ENCODE assay signal across 25 mouse cellular contexts in genomic region chr10:107940302-107940701, GRCm38 (mm10). TPM values are rescaled to one million over a fixed set of nuclear protein-coding genes. Genes with fewer than 3 reads are reported as not detected.
DNase-seq lines count a peak whose midpoint lies in the region; ATAC-seq lines count a peak whose summit lies in the region.
"Had no signal": no experiment of that assay in that cellular context is flagged by ENCODE, and none has a peak within 500 bp of the region (broad histone marks: within the 10 kb centered on the region; RNA-seq: fewer than 3 reads in every experiment).

No protein-coding gene starts in this region.

- no peak overlapping the region for H3K9ac ChIP-seq in heart, embryonic 15.5 days
- H3K9ac ChIP-seq: embryonic facial prominence, embryonic 15.5 days; forebrain, embryonic 13.5 days; limb, embryonic 13.5 days; liver, embryonic 15.5 days; midbrain, embryonic 12.5 days had no signal

- intact Hi-C loops in heart, postnatal 14 days (cut with DNase I): loop anchor here (5.0 kb wide), 1 partner anchor 132 kb away; no protein-coding TSS in a partner anchor

- H3K27ac ChIP-seq in heart, embryonic 15.5 days: 0 out of 2 replicates have a peak overlapping the region, but pooled peaks have one; percentile 28
- H3K27ac ChIP-seq in limb, embryonic 10.5 days: no peak overlapping the region
- H3K27ac ChIP-seq: embryonic facial prominence, embryonic 15.5 days; forebrain, embryonic 13.5 days; hindbrain, embryonic 10.5 days; hindbrain, postnatal 0 days; left cerebral cortex, adult 2 months; limb, embryonic 13.5 days; liver, embryonic 15.5 days; midbrain, embryonic 12.5 days had no signal

- no peaks in the 10 kb centered on the region for H3K9me3 ChIP-seq in heart, embryonic 15.5 days (replicated peaks)
- no peaks in the 10 kb centered on the region for H3K9me3 ChIP-seq in limb, embryonic 10.5 days (replicated peaks)
- H3K9me3 ChIP-seq: embryonic facial prominence, embryonic 15.5 days; forebrain, embryonic 13.5 days; hindbrain, embryonic 10.5 days; limb, embryonic 13.5 days; liver, embryonic 15.5 days; midbrain, embryonic 12.5 days had no signal

- no peak overlapping the region; the same call in 1 of the 2 replicates for H3K4me2 ChIP-seq in heart, embryonic 15.5 days
- H3K4me2 ChIP-seq: embryonic facial prominence, embryonic 15.5 days; forebrain, embryonic 13.5 days; limb, embryonic 13.5 days; liver, embryonic 15.5 days; midbrain, embryonic 12.5 days had no signal

- H3K27me3 ChIP-seq in heart, embryonic 15.5 days: no peaks in the 10 kb centered on the region
- no peaks in the 10 kb centered on the region for H3K27me3 ChIP-seq in limb, embryonic 10.5 days (ENCODE audit: low read depth, poor library complexity, severe bottlenecking)
- H3K27me3 ChIP-seq: embryonic facial prominence, embryonic 15.5 days; forebrain, embryonic 13.5 days; limb, embryonic 13.5 days; liver, embryonic 15.5 days; midbrain, embryonic 12.5 days had no signal

- H3K36me3 ChIP-seq in heart, embryonic 15.5 days: no peaks in the 10 kb centered on the region
- no peaks in the 10 kb centered on the region for H3K36me3 ChIP-seq in limb, embryonic 10.5 days
- H3K36me3 ChIP-seq: embryonic facial prominence, embryonic 15.5 days; hindbrain, embryonic 10.5 days; limb, embryonic 13.5 days; liver, embryonic 15.5 days; midbrain, embryonic 12.5 days had no signal

- peaks cover 7% of the 10 kb centered on the region for H3K4me1 ChIP-seq in heart, embryonic 15.5 days (replicated peaks)
- H3K4me1 ChIP-seq in limb, embryonic 10.5 days: no peaks in the 10 kb centered on the region
- H3K4me1 ChIP-seq: embryonic facial prominence, embryonic 15.5 days; forebrain, embryonic 13.5 days; hindbrain, embryonic 10.5 days; limb, embryonic 13.5 days; midbrain, embryonic 12.5 days had no signal

- WGBS in heart, embryonic 15.5 days: 21% methylated on average over 6 of the region's 6 CpGs
- WGBS in limb, embryonic 10.5 days: 88% methylated on average over 6 of the region's 6 CpGs

- ATAC-seq in heart, embryonic 15.5 days (replicated peaks; ENCODE audit: insufficient number of reproducible peaks, insufficient read depth, low FRiP score, low read depth): peak; percentile 76
- ATAC-seq: forebrain, embryonic 13.5 days; hindbrain, postnatal 0 days had no signal

- DNase-seq in heart, adult 8-10 months (ENCODE audit: low spot score): peak; percentile 40
- no peak for DNase-seq in heart, postnatal 14 days
- peak; percentile 29 for DNase-seq in NIH3T3 (ENCODE audit: low read depth)
- DNase-seq in brain, adult 2 months (ENCODE audit: low read depth, low spot score): peak; percentile 57
- DNase-seq in thymus, adult 18-20 months: no peak
- no peak for DNase-seq in limb, embryonic 10.5 days (ENCODE audit: low spot score)
- DNase-seq: adrenal gland, postnatal 10 days; cerebellum, adult 11 months; cerebellum, postnatal 36 days; gastrocnemius, postnatal 14 days; kidney, adult 11 months; kidney, postnatal 10 days; layer of hippocampus, adult 9-11 months; thymus, postnatal 25 days had no signal

- no peak overlapping the region for H3K4me3 ChIP-seq in heart, embryonic 15.5 days
- H3K4me3 ChIP-seq in limb, embryonic 10.5 days: no peak overlapping the region
- H3K4me3 ChIP-seq: embryonic facial prominence, embryonic 15.5 days; forebrain, embryonic 13.5 days; hindbrain, embryonic 10.5 days; left cerebral cortex, adult 2 months; limb, embryonic 13.5 days; liver, embryonic 15.5 days; midbrain, embryonic 12.5 days had no signal

RNA-seq across cellular contexts. Expression of gene Otogl, which starts 28.4 kb away (rescaled TPM):
- total RNA-seq in heart, adult 8-10 months (2022): under 1 TPM; 0.06 to 0.08 (median 0.06) TPM
- under 1 TPM; 0.07 TPM for total RNA-seq in heart, postnatal 14 days (2021)
- polyA plus RNA-seq in heart, embryonic 15.5 days (2015; fragmentation: Nextera tagmentation; extraction: Ambion mirVana): 0.04 and 0.05 TPM in 2 replicates
- polyA plus RNA-seq in limb, embryonic 10.5 days (2016; fragmentation: Nextera tagmentation; extraction: Ambion mirVana): not detected in 2 replicates
- total RNA-seq: monocyte, adult 5-6 weeks had no signal
- polyA plus RNA-seq: forebrain, embryonic 13.5 days; midbrain, embryonic 12.5 days; neural tube, embryonic 11.5 days had no signal

Comparison
In these comparisons a context has a peak if more than half of its experiments do, and no peak if none do; other contexts are left out.
1. DNase-seq: peak in heart, adult 8-10 months (single experiment), NIH3T3 (single experiment) and brain, adult 2 months (single experiment); none in heart, postnatal 14 days (0 of 2), thymus, adult 18-20 months (0 of 2) and limb, embryonic 10.5 days (single experiment).